Mouse (Mus musculus) gastrocnemius, adult 2 months (tissue): Measurements from ENCODE around the gene Mctp1. TPM values are rescaled to one million over a fixed set of nuclear protein-coding genes. Genes with fewer than 3 reads are reported as not detected.
"Not testable (repeated sequence)": the region's sequence is repeated elsewhere in the genome, so short reads cannot be mapped to it uniquely, and the experiment has no call there.

Experiments used
- DNase-seq: peaks from one replicate; pipeline ENCODE4 v3.0.0; 2022
- H3K27ac ChIP-seq: fragments of 200-600 bp; 2 replicates; pipeline ENCODE4 v1.8.1; 2022; ENCODE audit warnings: mild to moderate bottlenecking
- H3K4me3 ChIP-seq: fragments of 200-600 bp; 2 replicates; pipeline ENCODE4 v1.8.1; 2022; ENCODE audit warnings: mild to moderate bottlenecking, moderate library complexity
- CTCF ChIP-seq: fragments of 200-600 bp; IDR thresholded peaks from 2 replicates; pipeline ENCODE4 v1.8.1; 2022; ENCODE audit warnings: antibody characterized with exemption, mild to moderate bottlenecking, moderate library complexity
- intact Hi-C: fragments of 180-260 bp; cut with DNase I; formaldehyde crosslinking; loops from one replicate; pipeline ENCODE4 v1.15.1; 2025
- long read RNA-seq, 2 experiments: library from polyadenylated mRNA; stranded (forward); transcript quantifications; one replicate each; pipeline ENCODE4 v2.0.0; 2021
- total RNA-seq, 2 experiments: library from RNA; stranded (reverse); gene quantifications; 2 replicates each; pipeline ENCODE4 v1.2.3; 2021

Mctp1 gene
- total RNA-seq, result 1 to 10 TPM in 1 of 2 experiments, under 1 TPM in 1; 0.75 to 1.5 TPM
- long read RNA-seq, experiment 1, partial matches to known transcripts, result 0 of 1 reads
- long read RNA-seq, experiment 1, other reads (novel, unspliced or antisense), result 1 of 1 reads
- long read RNA-seq, experiment 2, result 0 reads

GRCm38 (mm10) chr13:76383972-76384663 lies at the start of gene Mctp1:
Mctp1 (plus strand) TSS chr13:76384535.
- Histone ChIP-seq H3K27ac (peak within 1 kb of the TSS; percentile 51; the same call in 1 of the 2 replicates), H3K4me3 (peak within 1 kb of the TSS; percentile 75)
- peak; percentile 55 for DNase-seq
- intact Hi-C loops, result no loop called here
- TF ChIP-seq CTCF, result no peak

GRCm38 (mm10) chr13:76345941-76346340 lies 38.4 kb upstream of the Mctp1 start:
- intact Hi-C loops, H3K4me3 ChIP-seq: not testable (repeated sequence)

GRCm38 (mm10) chr13:76358720-76359119 lies 25.6 kb upstream of the Mctp1 start:
- no peak for TF ChIP-seq CTCF
- intact Hi-C loops, result no loop called here
- Histone ChIP-seq H3K4me3 (no peak overlapping the region), H3K27ac (no peak overlapping the region)
- no peak for DNase-seq

More at GRCm38 (mm10) chr13:76345941-76346340, 38.4 kb upstream of the Mctp1 start:
- not testable (repeated sequence) for DNase-seq, H3K27ac ChIP-seq

GRCm38 (mm10) chr13:76384664-76385435 lies 515 bp downstream of the Mctp1 start:
- peak; percentile 19; the same call in 1 of the 2 replicates for TF ChIP-seq CTCF
- intact Hi-C loops, result no loop called here
- Histone ChIP-seq H3K4me3 (peak overlapping the region; percentile 75), H3K27ac (peak overlapping the region; percentile 51; the same call in 1 of the 2 replicates)
- DNase-seq, result peak; percentile 37

- intact Hi-C loops, result no loop called here
- TF ChIP-seq CTCF, result no peak
- no peak for DNase-seq
- Histone ChIP-seq H3K27ac (no peak overlapping the region), H3K4me3 (no peak overlapping the region)
These were observed 4.3 kb downstream of the Mctp1 start for GRCm38 (mm10) chr13:76388615-76389014.

- intact Hi-C loops, result no loop called here
- TF ChIP-seq CTCF, result no peak
- no peak overlapping the region for H3K4me3 ChIP-seq
- no peak overlapping the region for H3K27ac ChIP-seq
- no peak for DNase-seq
These were observed 7.6 kb downstream of the Mctp1 start for GRCm38 (mm10) chr13:76391920-76392319.

GRCm38 (mm10) chr13:76393106-76393505 lies 8.8 kb downstream of the Mctp1 start:
- Histone ChIP-seq H3K27ac (no peak overlapping the region), H3K4me3 (no peak overlapping the region)
- DNase-seq, result no peak
- intact Hi-C loops, result no loop called here
- no peak for TF ChIP-seq CTCF

GRCm38 (mm10) chr13:76395906-76396305 lies 11.6 kb downstream of the Mctp1 start:
- TF ChIP-seq CTCF, result no peak
- no peak for DNase-seq
- Histone ChIP-seq H3K4me3 (no peak overlapping the region), H3K27ac (no peak overlapping the region)
- intact Hi-C loops, result no loop called here

DNA sequence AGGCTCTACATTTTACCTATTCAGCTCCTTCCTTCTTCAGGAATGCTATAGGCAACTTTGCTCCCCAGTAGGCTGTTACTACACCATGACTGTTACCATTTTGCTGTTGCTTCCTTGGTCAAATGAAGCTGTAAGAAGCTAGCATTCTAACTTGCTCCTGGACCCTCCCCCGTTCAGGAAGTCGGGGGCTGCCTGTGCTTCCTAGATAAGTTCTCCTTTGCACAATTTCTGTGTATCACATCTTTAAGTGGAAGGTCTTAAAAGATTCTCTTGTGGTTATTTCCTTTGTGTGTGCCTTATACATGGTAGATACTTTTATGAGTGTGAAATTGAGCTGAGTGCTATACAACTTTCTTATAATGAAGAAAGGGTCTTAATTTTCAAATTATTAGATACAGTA lies 25.0 kb downstream of the Mctp1 start:
- no peak for DNase-seq
- Histone ChIP-seq H3K4me3 (no peak overlapping the region), H3K27ac (no peak overlapping the region)
- no peak for TF ChIP-seq CTCF
- intact Hi-C loops, result no loop called here

DNA sequence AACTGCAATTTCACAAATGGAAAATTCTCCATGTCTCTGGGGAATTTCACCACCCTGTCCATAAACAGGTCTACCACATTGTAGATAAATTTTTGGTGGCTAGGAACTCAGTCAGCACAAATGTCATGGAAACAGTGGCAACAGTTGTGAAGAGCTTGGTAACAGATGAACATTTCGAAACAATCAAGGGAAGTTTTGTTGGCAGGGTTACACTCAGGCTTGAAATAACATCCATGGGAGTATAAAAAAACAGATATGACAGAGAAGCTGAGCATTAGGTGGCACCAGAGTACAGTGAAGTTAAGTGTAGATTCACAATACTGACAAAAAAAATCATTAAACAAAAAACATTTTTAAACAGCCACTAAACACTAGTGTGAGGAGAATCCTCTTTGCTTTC lies 26.3 kb downstream of the Mctp1 start:
- Histone ChIP-seq H3K4me3 (no peak overlapping the region), H3K27ac (no peak overlapping the region)
- TF ChIP-seq CTCF, result no peak
- DNase-seq, result no peak
- intact Hi-C loops, result no loop called here

- Histone ChIP-seq H3K4me3 (no peak overlapping the region), H3K27ac (no peak overlapping the region)
- intact Hi-C loops, result no loop called here
- DNase-seq, result no peak
- peak; percentile 21; the same call in 1 of the 2 replicates for TF ChIP-seq CTCF
These were observed 31.0 kb downstream of the Mctp1 start for GRCm38 (mm10) chr13:76415346-76415745.

GRCm38 (mm10) chr13:76420111-76420510 lies 35.8 kb downstream of the Mctp1 start:
- Histone ChIP-seq H3K27ac (no peak overlapping the region), H3K4me3 (no peak overlapping the region)
- TF ChIP-seq CTCF, result no peak
- no peak for DNase-seq
- intact Hi-C loops, result no loop called here

GRCm38 (mm10) chr13:76421075-76421474 lies 36.7 kb downstream of the Mctp1 start:
- no peak for DNase-seq
- H3K27ac ChIP-seq, result no peak overlapping the region
- no peak for TF ChIP-seq CTCF
- intact Hi-C loops, result no loop called here
- no peak overlapping the region for H3K4me3 ChIP-seq
